Mouse (Mus musculus) forebrain, embryonic 10.5 days (tissue): ENCODE data around the gene Sirpa. TPM values are rescaled to one million over a fixed set of nuclear protein-coding genes. Genes with fewer than 3 reads are reported as not detected.

Experiments
- DNase-seq: peaks from one replicate; pipeline ENCODE4 v3.0.0-alpha.2; 2017; ENCODE audit warnings: low spot score; ENCODE audit errors: extremely low spot score
- H3K27ac ChIP-seq: fragments of 300-500 bp; sonication (generic); 2 replicates; pipeline ENCODE4 v1.5.1; 2016; ENCODE audit warnings: mild to moderate bottlenecking
- H3K27me3 ChIP-seq: fragments of 300-500 bp; sonication (generic); 2 replicates; pipeline ENCODE4 v1.6.1; 2016; ENCODE audit warnings: mild to moderate bottlenecking; ENCODE audit not compliant: poor library complexity, severe bottlenecking
- H3K36me3 ChIP-seq: fragments of 300-500 bp; sonication (generic); replicated peaks from 2 replicates; pipeline ENCODE4 v1.6.1; 2016; ENCODE audit warnings: mild to moderate bottlenecking, moderate library complexity
- H3K4me1 ChIP-seq: fragments of 300-500 bp; sonication (generic); 2 replicates; pipeline ENCODE4 v1.6.1; 2016
- H3K4me3 ChIP-seq: fragments of 300-500 bp; sonication (generic); 2 replicates; pipeline ENCODE4 v1.5.1; 2016; ENCODE audit warnings: mild to moderate bottlenecking, moderate library complexity
- H3K9me3 ChIP-seq: fragments of 300-500 bp; sonication (generic); 2 replicates; pipeline ENCODE4 v1.6.1; 2016; ENCODE audit warnings: mild to moderate bottlenecking, moderate library complexity
- WGBS: fragments of 180-500 bp; shearing (Covaris S2); methylation state at CpG from one replicate; pipeline ENCODE4 v1.1.7; 2016; 5-methylcytosine and 5-hydroxymethylcytosine counted together
- polyA plus RNA-seq: library from polyadenylated mRNA; unstranded; fragments of >200 nt; fragmentation: Nextera tagmentation; extraction: Ambion mirVana; gene quantifications from 2 replicates; pipeline ENCODE4 v1.2.1, GENCODE M21; 2016

Gene Sirpa
- polyA plus RNA-seq, 1 experiment from 2014 or later: 16.0 TPM

- peaks cover 48% of the 10 kb centered on the region for H3K4me1 ChIP-seq
- no peaks in the 10 kb centered on the region for H3K9me3 ChIP-seq
- no peaks in the 10 kb centered on the region for H3K36me3 ChIP-seq
- 82% methylated on average over 10 of the region's 10 CpGs for WGBS
- H3K4me3 ChIP-seq: no peak overlapping the region
- DNase-seq: no peak
- H3K27ac ChIP-seq: no peak overlapping the region
- H3K27me3 ChIP-seq: no peaks in the 10 kb centered on the region
Observed at GRCm38 (mm10) chr2:129601894-129602663, 9.4 kb downstream of the Sirpa start.

GRCm38 (mm10) chr2:129602856-129603255 is 10.2 kb downstream of the Sirpa start:
- H3K27me3 ChIP-seq: no peaks in the 10 kb centered on the region
- H3K9me3 ChIP-seq: no peaks in the 10 kb centered on the region
- H3K4me1 ChIP-seq: peaks cover 51% of the 10 kb centered on the region
- no peak overlapping the region for H3K4me3 ChIP-seq
- DNase-seq: no peak
- H3K27ac ChIP-seq: no peak overlapping the region
- peaks cover 2% of the 10 kb centered on the region; the same call in 1 of the 2 replicates for H3K36me3 ChIP-seq
- WGBS: 94% methylated on average over 7 of the region's 7 CpGs

- peak; percentile 38 for DNase-seq
- WGBS: 79% methylated on average over 1 of the region's 1 CpGs
- Histone ChIP-seq H3K27me3 (no peaks in the 10 kb centered on the region), H3K9me3 (no peaks in the 10 kb centered on the region), H3K4me1 (peaks cover 46% of the 10 kb centered on the region), H3K4me3 (no peak overlapping the region), H3K27ac (peak overlapping the region; percentile 58; the same call in 1 of the 2 replicates), H3K36me3 (peaks cover 2% of the 10 kb centered on the region; the same call in 1 of the 2 replicates)
Observed at GRCm38 (mm10) chr2:129603536-129603935, 10.9 kb downstream of the Sirpa start.

GRCm38 (mm10) chr2:129604032-129604431 is 11.4 kb downstream of the Sirpa start:
- Histone ChIP-seq H3K36me3 (peaks cover 4% of the 10 kb centered on the region), H3K4me3 (no peak overlapping the region), H3K27me3 (no peaks in the 10 kb centered on the region), H3K9me3 (no peaks in the 10 kb centered on the region), H3K4me1 (peaks cover 43% of the 10 kb centered on the region), H3K27ac (peak overlapping the region; percentile 2; the same call in 1 of the 2 replicates)
- no peak for DNase-seq
- 30% methylated on average over 6 of the region's 6 CpGs for WGBS

GRCm38 (mm10) chr2:129605816-129606215 is 13.2 kb downstream of the Sirpa start:
- no peak overlapping the region for H3K27ac ChIP-seq
- peaks cover 34% of the 10 kb centered on the region for H3K4me1 ChIP-seq
- no peak overlapping the region for H3K4me3 ChIP-seq
- no peaks in the 10 kb centered on the region for H3K9me3 ChIP-seq
- peaks cover 21% of the 10 kb centered on the region for H3K36me3 ChIP-seq
- WGBS: 71% methylated on average over 3 of the region's 3 CpGs
- no peaks in the 10 kb centered on the region for H3K27me3 ChIP-seq
- no peak for DNase-seq

- peaks cover 26% of the 10 kb centered on the region for H3K36me3 ChIP-seq
- H3K4me1 ChIP-seq: peaks cover 34% of the 10 kb centered on the region
- 27% methylated on average over 8 of the region's 8 CpGs for WGBS
- H3K27me3 ChIP-seq: no peaks in the 10 kb centered on the region
- H3K4me3 ChIP-seq: no peak overlapping the region
- H3K9me3 ChIP-seq: no peaks in the 10 kb centered on the region
- peak; percentile 21 for DNase-seq
- H3K27ac ChIP-seq: peak overlapping the region; percentile 32
Observed at GRCm38 (mm10) chr2:129606269-129606668, 13.6 kb downstream of the Sirpa start.

GRCm38 (mm10) chr2:129606899-129607298 is 14.3 kb downstream of the Sirpa start:
- WGBS: 72% methylated on average over 2 of the region's 2 CpGs
- peak overlapping the region; percentile 32; the same call in 1 of the 2 replicates for H3K27ac ChIP-seq
- peaks cover 28% of the 10 kb centered on the region for H3K36me3 ChIP-seq
- H3K27me3 ChIP-seq: no peaks in the 10 kb centered on the region
- no peaks in the 10 kb centered on the region for H3K9me3 ChIP-seq
- DNase-seq: no peak
- H3K4me3 ChIP-seq: no peak overlapping the region
- H3K4me1 ChIP-seq: peaks cover 34% of the 10 kb centered on the region

GRCm38 (mm10) chr2:129613971-129614370 is 21.3 kb downstream of the Sirpa start:
- Histone ChIP-seq H3K36me3 (peaks cover 43% of the 10 kb centered on the region), H3K27ac (no peak overlapping the region), H3K4me1 (peaks cover 3% of the 10 kb centered on the region; the same call in 1 of the 2 replicates), H3K4me3 (no peak overlapping the region), H3K9me3 (no peaks in the 10 kb centered on the region), H3K27me3 (no peaks in the 10 kb centered on the region)
- DNase-seq: no peak
- 90% methylated on average over 6 of the region's 6 CpGs for WGBS

- H3K4me1 ChIP-seq: peaks cover 5% of the 10 kb centered on the region; the same call in 1 of the 2 replicates
- DNase-seq: no peak
- H3K36me3 ChIP-seq: peaks cover 37% of the 10 kb centered on the region
- no peak overlapping the region for H3K4me3 ChIP-seq
- H3K27ac ChIP-seq: no peak overlapping the region
- no peaks in the 10 kb centered on the region for H3K9me3 ChIP-seq
- no peaks in the 10 kb centered on the region for H3K27me3 ChIP-seq
- 86% methylated on average over 10 of the region's 10 CpGs for WGBS
Observed at GRCm38 (mm10) chr2:129614482-129615185, 22.0 kb downstream of the Sirpa start.

- Histone ChIP-seq H3K27ac (no peak overlapping the region), H3K36me3 (peaks cover 25% of the 10 kb centered on the region), H3K4me1 (peaks cover 17% of the 10 kb centered on the region), H3K9me3 (no peaks in the 10 kb centered on the region), H3K4me3 (no peak overlapping the region), H3K27me3 (no peaks in the 10 kb centered on the region)
- DNase-seq: no peak
- 90% methylated on average over 7 of the region's 7 CpGs for WGBS
Observed at GRCm38 (mm10) chr2:129620148-129620547, 27.5 kb downstream of the Sirpa start.

- Histone ChIP-seq H3K4me1 (peaks cover 17% of the 10 kb centered on the region), H3K9me3 (no peaks in the 10 kb centered on the region), H3K27ac (no peak overlapping the region), H3K36me3 (peaks cover 17% of the 10 kb centered on the region), H3K4me3 (no peak overlapping the region), H3K27me3 (no peaks in the 10 kb centered on the region)
- 86% methylated on average over 5 of the region's 5 CpGs for WGBS
- DNase-seq: no peak
Observed at GRCm38 (mm10) chr2:129620881-129621280, 28.2 kb downstream of the Sirpa start.

- Histone ChIP-seq H3K9me3 (no peaks in the 10 kb centered on the region), H3K27ac (no peak overlapping the region), H3K4me1 (peaks cover 17% of the 10 kb centered on the region), H3K27me3 (no peaks in the 10 kb centered on the region), H3K36me3 (peaks cover 13% of the 10 kb centered on the region), H3K4me3 (no peak overlapping the region)
- DNase-seq: no peak
- WGBS: 87% methylated on average over 9 of the region's 9 CpGs
Observed at GRCm38 (mm10) chr2:129621654-129622490, 29.2 kb downstream of the Sirpa start.
